Mouse (Mus musculus): ENCODE data around the gene Prrc2b.
A peak's percentile ranks its signal among the peaks of the same experiment; 100 is the strongest.

The Prrc2b gene

GRCm38 (mm10) chr2:32187019-32187551 is 36.2 kb downstream of the Prrc2b start:
- no peak for DNase-seq (ENCODE audit: low spot score)

GRCm38 (mm10) chr2:32187649-32188048 is 36.8 kb downstream of the Prrc2b start:
- no peak for DNase-seq (ENCODE audit: low spot score)

- no peak for DNase-seq (ENCODE audit: low spot score)
These were observed 38.3 kb downstream of the Prrc2b start for GRCm38 (mm10) chr2:32189060-32189681.

- DNase-seq (ENCODE audit: low spot score), result peak; percentile 34
These were observed 39.7 kb downstream of the Prrc2b start for GRCm38 (mm10) chr2:32190620-32191019.

GRCm38 (mm10) chr2:32191872-32192507 is 41.1 kb downstream of the Prrc2b start:
- DNase-seq (ENCODE audit: low spot score), result peak; percentile 67

- DNase-seq (ENCODE audit: low spot score), result no peak
These were observed 48.1 kb downstream of the Prrc2b start for GRCm38 (mm10) chr2:32198977-32199376.

GRCm38 (mm10) chr2:32200033-32200432 is 49.2 kb downstream of the Prrc2b start:
- DNase-seq (ENCODE audit: low spot score), result no peak

- DNase-seq (ENCODE audit: low spot score), result no peak
These were observed 49.8 kb downstream of the Prrc2b start for GRCm38 (mm10) chr2:32200712-32201111.

GRCm38 (mm10) chr2:32201527-32201926 is 50.6 kb downstream of the Prrc2b start:
- DNase-seq (ENCODE audit: low spot score), result no peak

GRCm38 (mm10) chr2:32203853-32204252 is 53.0 kb downstream of the Prrc2b start:
- DNase-seq (ENCODE audit: low spot score), result no peak

GRCm38 (mm10) chr2:32207682-32208081 is 56.8 kb downstream of the Prrc2b start:
- no peak for DNase-seq (ENCODE audit: low spot score)

- DNase-seq (ENCODE audit: low spot score), result no peak
These were observed 60.8 kb downstream of the Prrc2b start for GRCm38 (mm10) chr2:32211689-32212088.

- no peak for DNase-seq (ENCODE audit: low spot score)
These were observed 62.1 kb downstream of the Prrc2b start for GRCm38 (mm10) chr2:32213000-32213399.

GRCm38 (mm10) chr2:32215576-32215975 is 64.7 kb downstream of the Prrc2b start:
- no peak for DNase-seq (ENCODE audit: low spot score)

- no peak for DNase-seq (ENCODE audit: low spot score)
These were observed 65.6 kb downstream of the Prrc2b start for GRCm38 (mm10) chr2:32216506-32216905.

- DNase-seq (ENCODE audit: low spot score), result no peak
These were observed 66.8 kb downstream of the Prrc2b start for GRCm38 (mm10) chr2:32217656-32218055.

GRCm38 (mm10) chr2:32218113-32218512 is 67.2 kb downstream of the Prrc2b start:
- DNase-seq (ENCODE audit: low spot score), result no peak

GRCm38 (mm10) chr2:32218541-32219334 is 67.9 kb downstream of the Prrc2b start:
- DNase-seq (ENCODE audit: low spot score), result no peak

- DNase-seq (ENCODE audit: low spot score), result no peak
These were observed 68.6 kb downstream of the Prrc2b start for GRCm38 (mm10) chr2:32219501-32219900.

GRCm38 (mm10) chr2:32220021-32220420 is 69.1 kb downstream of the Prrc2b start:
- no peak for DNase-seq (ENCODE audit: low spot score)

GRCm38 (mm10) chr2:32220969-32221368 is 70.1 kb downstream of the Prrc2b start:
- no peak for DNase-seq (ENCODE audit: low spot score)

- no peak for DNase-seq (ENCODE audit: low spot score)
These were observed 70.7 kb downstream of the Prrc2b start for GRCm38 (mm10) chr2:32221577-32221976.

GRCm38 (mm10) chr2:32222057-32222456 is 71.2 kb downstream of the Prrc2b start:
- no peak for DNase-seq (ENCODE audit: low spot score)

Data from lung, postnatal 25 days (tissue).